Mouse (Mus musculus) CH12.LX (cell line): ENCODE results near the gene Mnt. TPM values are rescaled to one million over a fixed set of nuclear protein-coding genes. Genes with fewer than 3 reads are reported as not detected.

Experiments used
- DNase-seq: peaks from one replicate; pipeline ENCODE4 v3.0.0-alpha.2; 2013; ENCODE audit errors: extremely low read depth
- H3K27ac ChIP-seq: 2 replicates; pipeline ENCODE4 v1.5.1; 2012; ENCODE audit warnings: low read depth, mild to moderate bottlenecking, control low read depth, moderate library complexity; ENCODE audit not compliant: insufficient read depth
- H3K27me3 ChIP-seq: replicated peaks from 2 replicates; pipeline ENCODE3; 2012; ENCODE audit warnings: inconsistent platforms
- H3K36me3 ChIP-seq, 2 experiments: replicated peaks in 1 of 2; 2 replicates each; pipeline versions ENCODE3 to v1.6.1; 2012; ENCODE audit warnings: inconsistent platforms in 1 of 2, low read length in 1 of 2, mild to moderate bottlenecking in 1 of 2, mixed read lengths in 1 of 2, moderate library complexity in 1 of 2; ENCODE audit not compliant: control insufficient read depth in 1 of 2, insufficient read depth in 1 of 2
- H3K4me1 ChIP-seq, 2 experiments: 2 replicates each; pipeline ENCODE4 v1.6.1; 2012; ENCODE audit warnings: inconsistent platforms in 1 of 2, moderate library complexity in 1 of 2; ENCODE audit not compliant: insufficient read depth in 2 of 2, control insufficient read depth in 1 of 2
- H3K4me2 ChIP-seq: 2 replicates; pipeline ENCODE4 v1.6.1; 2012; ENCODE audit warnings: low read depth, mild to moderate bottlenecking, control low read depth; ENCODE audit not compliant: poor library complexity, insufficient read depth, severe bottlenecking
- H3K4me3 ChIP-seq, 3 experiments: fragments of 150-350 bp in 1 of 3; sonication (generic) in 1 of 3; replicated peaks in 1 of 3; 2 replicates each; pipeline versions ENCODE3 to v1.5.1; 2011 to 2012; ENCODE audit warnings: low read depth in 2 of 3, low read length in 2 of 3, mild to moderate bottlenecking in 2 of 3, moderate library complexity in 2 of 3, control low read depth in 1 of 3, improper control_type of control experiment in 1 of 3, inconsistent platforms in 1 of 3, mixed read lengths in 1 of 3; ENCODE audit not compliant: poor library complexity in 1 of 3
- H3K79me2 ChIP-seq: replicated peaks from 2 replicates; pipeline ENCODE4 v1.6.1; 2012; ENCODE audit warnings: mild to moderate bottlenecking, moderate library complexity; ENCODE audit not compliant: control insufficient read depth, poor library complexity, insufficient read depth, severe bottlenecking; ENCODE audit errors: extremely low read depth
- H3K9ac ChIP-seq: 2 replicates; pipeline ENCODE4 v1.6.1; 2012; ENCODE audit warnings: low read depth, mild to moderate bottlenecking, control low read depth, moderate library complexity; ENCODE audit not compliant: insufficient read depth
- H3K9me3 ChIP-seq: replicated peaks from 2 replicates; pipeline ENCODE3; 2012; ENCODE audit warnings: low read length, inconsistent platforms, mixed read lengths
- BHLHE40 ChIP-seq: IDR thresholded peaks from 2 replicates; pipeline ENCODE4 v1.6.1; 2011; ENCODE audit warnings: mild to moderate bottlenecking, low read depth, low read length, improper control_type of control experiment
- CHD1 ChIP-seq: IDR thresholded peaks from 2 replicates; pipeline ENCODE4 v1.6.1; 2012; ENCODE audit warnings: low read depth, low read length, improper control_type of control experiment, inconsistent platforms
- ELF1 ChIP-seq: IDR thresholded peaks from 2 replicates; pipeline ENCODE4 v1.6.1; 2014; ENCODE audit warnings: low read depth, mild to moderate bottlenecking, inconsistent platforms, low read length, improper control_type of control experiment
- ETS1 ChIP-seq: conservative IDR thresholded peaks from 2 replicates; pipeline ENCODE4 v1.6.1; 2012; ENCODE audit warnings: low read depth, mild to moderate bottlenecking, inconsistent platforms, low read length, improper control_type of control experiment, moderate library complexity
- HCFC1 ChIP-seq: IDR thresholded peaks from 2 replicates; pipeline ENCODE4 v1.6.1; 2012; ENCODE audit warnings: low read depth, mild to moderate bottlenecking, inconsistent platforms, low read length, improper control_type of control experiment
- JUND ChIP-seq: conservative IDR thresholded peaks from 2 replicates; pipeline ENCODE4 v1.6.1; 2011; ENCODE audit warnings: low read depth, low read length, improper control_type of control experiment
- KAT2A ChIP-seq: IDR thresholded peaks from 2 replicates; pipeline ENCODE4 v1.6.1; 2012; ENCODE audit warnings: low read length, improper control_type of control experiment, inconsistent platforms; ENCODE audit not compliant: insufficient replicate concordance
- MAZ ChIP-seq: IDR thresholded peaks from 2 replicates; pipeline ENCODE4 v1.6.1; 2012; ENCODE audit warnings: low read depth, mild to moderate bottlenecking, inconsistent platforms, low read length, improper control_type of control experiment, moderate library complexity
- MEF2A ChIP-seq: IDR thresholded peaks from 2 replicates; pipeline ENCODE4 v1.6.1; 2014; ENCODE audit warnings: low read depth, mild to moderate bottlenecking, inconsistent platforms, low read length, improper control_type of control experiment, borderline replicate concordance
- MYC ChIP-seq: IDR thresholded peaks from 2 replicates; pipeline ENCODE4 v1.6.1; 2011; ENCODE audit warnings: low read depth, mild to moderate bottlenecking, improper control_type of control experiment, low read length
- NELFE ChIP-seq: IDR thresholded peaks from 2 replicates; pipeline ENCODE4 v1.6.1; 2011; ENCODE audit warnings: low read depth, low read length, improper control_type of control experiment
- PAX5 ChIP-seq: IDR thresholded peaks from 2 replicates; pipeline ENCODE4 v1.6.1; 2012; ENCODE audit warnings: low read length, inconsistent platforms, mixed read lengths
- POLR2A ChIP-seq: IDR thresholded peaks from 2 replicates; pipeline ENCODE4 v1.6.1; 2011; ENCODE audit warnings: low read depth, mild to moderate bottlenecking, improper control_type of control experiment, low read length
- POLR2AphosphoS2 ChIP-seq: IDR thresholded peaks from 2 replicates; pipeline ENCODE4 v1.6.1; 2011; ENCODE audit warnings: low read depth, low read length, improper control_type of control experiment
- RAD21 ChIP-seq: IDR thresholded peaks from 2 replicates; pipeline ENCODE4 v1.6.1; 2011; ENCODE audit warnings: low read depth, mild to moderate bottlenecking, low read length, improper control_type of control experiment, moderate library complexity
- SIN3A ChIP-seq: IDR thresholded peaks from 2 replicates; pipeline ENCODE4 v1.6.1; 2012; ENCODE audit warnings: low read length, improper control_type of control experiment, inconsistent platforms
- TCF12 ChIP-seq: IDR thresholded peaks from 2 replicates; pipeline ENCODE4 v1.6.1; 2014; ENCODE audit warnings: low read depth, mild to moderate bottlenecking, inconsistent platforms, low read length, improper control_type of control experiment
- ZC3H11A ChIP-seq: IDR thresholded peaks from 2 replicates; pipeline ENCODE4 v1.6.1; 2012; ENCODE audit warnings: low read depth, mild to moderate bottlenecking, inconsistent platforms, low read length, improper control_type of control experiment
- ZNF384 ChIP-seq: IDR thresholded peaks from 2 replicates; pipeline ENCODE4 v1.6.1; 2012; ENCODE audit warnings: low read depth, low read length, improper control_type of control experiment, inconsistent platforms
- dilution Hi-C: fragments of 300-500 bp; cut with MboI; formaldehyde crosslinking; loops from 2 replicates; pipeline ENCODE4 v1.14.3; 2020; ENCODE audit warnings: low sequenced_read_pairs; ENCODE audit not compliant: extremely low pct_unique_long_range_greater_than_20kb, extremely low pct_ligation_motif_present
- in situ Hi-C: fragments of 300-500 bp; cut with MboI; formaldehyde crosslinking; loops from 3 replicates; pipeline ENCODE4 v1.14.3; 2019; ENCODE audit warnings: low sequenced_read_pairs, low pct_ligation_motif_present, low pct_unique_long_range_greater_than_20kb, mixed read lengths
- polyA plus RNA-seq: library from polyadenylated mRNA; unstranded; fragments of >175 nt; gene quantifications from 2 replicates; pipeline ENCODE4 v1.2.1, GENCODE M21; 2012; ENCODE audit warnings: low read depth; ENCODE audit not compliant: insufficient read length
- total RNA-seq, 2 experiments: library from RNA; depleted of rRNA; stranded (reverse); fragments of 300-350 nt in 1 of 2; fragments of >200 nt in 1 of 2; gene quantifications; 2 replicates each; pipeline ENCODE4 v1.2.3; 2012 to 2014

The Mnt gene
- total and polyA plus RNA-seq, 3 experiments: 1.6 to 30.6 (median 4.7) TPM

- no peaks in the 10 kb centered on the region for H3K79me2 ChIP-seq
- H3K4me2 ChIP-seq: no peak overlapping the region
- TF ChIP-seq POLR2A (no peak), ZNF384 (no peak), ELF1 (no peak), CHD1 (no peak), HCFC1 (no peak), POLR2AphosphoS2 (no peak), MYC (no peak), NELFE (no peak), SIN3A (no peak), MAZ (no peak), KAT2A (no peak)
- no peak overlapping the region for H3K27ac ChIP-seq
- peaks cover 0 to 27% of the 10 kb centered on the region in 2 experiments for H3K36me3 ChIP-seq
- H3K27me3 ChIP-seq: no peaks in the 10 kb centered on the region
- no peaks in the 10 kb centered on the region for H3K9me3 ChIP-seq
- H3K4me1 ChIP-seq: no peaks in the 10 kb centered on the region
- no peak overlapping the region for H3K9ac ChIP-seq
- H3K4me3 ChIP-seq: no peak overlapping the region
- dilution Hi-C loops: no loop called here
- in situ Hi-C loops: no loop called here
- no peak for DNase-seq
Observed at GRCm38 (mm10) chr11:74865252-74865651, 34.5 kb downstream of the Mnt start.

GRCm38 (mm10) chr11:74866640-74867039 lies 35.9 kb downstream of the Mnt start:
- dilution Hi-C loops: no loop called here
- DNase-seq: no peak
- Histone ChIP-seq H3K4me1 (peaks cover 0 to 5% of the 10 kb centered on the region in 2 experiments; a peak in 1 of 4 replicates), H3K9me3 (no peaks in the 10 kb centered on the region), H3K27ac (no peak overlapping the region), H3K36me3 (peaks cover 0 to 23% of the 10 kb centered on the region in 2 experiments), H3K9ac (no peak overlapping the region), H3K4me2 (no peak overlapping the region), H3K27me3 (no peaks in the 10 kb centered on the region), H3K4me3 (no peak overlapping the region), H3K79me2 (no peaks in the 10 kb centered on the region)
- in situ Hi-C loops: no loop called here
- TF ChIP-seq CHD1 (no peak), POLR2AphosphoS2 (no peak), ETS1 (no peak), ZNF384 (no peak), RAD21 (no peak), JUND (no peak), SIN3A (no peak), ELF1 (no peak), PAX5 (no peak), NELFE (no peak), MYC (no peak), HCFC1 (no peak), BHLHE40 (no peak), MEF2A (no peak), TCF12 (no peak), ZC3H11A (no peak)
